Mouse (Mus musculus): Measurements from ENCODE around the gene Zmym5. TPM values are rescaled to one million over a fixed set of nuclear protein-coding genes. Genes with fewer than 3 reads are reported as not detected.
A peak's percentile ranks its signal among the peaks of the same experiment; 100 is the strongest.
"Not testable (repeated sequence)": the region's sequence is repeated elsewhere in the genome, so short reads cannot be mapped to it uniquely, and the experiment has no call there.

The Zmym5 gene
- total RNA-seq (2022): 10 to 100 TPM; 28.0 to 32.6 (median 30.6) TPM

GRCm38 (mm10) chr14:56811701-56812339, at the start of gene Zmym5:
Zmym5 (minus strand) TSS chr14:56811716.
- peak; percentile 49 to 97 for DNase-seq (ENCODE audit: low spot score in 2 of 2)

- DNase-seq (ENCODE audit: low spot score in 2 of 2): no peak
These were observed 38.2 kb upstream of the Zmym5 start for GRCm38 (mm10) chr14:56849681-56850080.

GRCm38 (mm10) chr14:56848322-56848721, 36.8 kb upstream of the Zmym5 start:
- DNase-seq (ENCODE audit: low spot score in 2 of 2): no peak

DNA sequence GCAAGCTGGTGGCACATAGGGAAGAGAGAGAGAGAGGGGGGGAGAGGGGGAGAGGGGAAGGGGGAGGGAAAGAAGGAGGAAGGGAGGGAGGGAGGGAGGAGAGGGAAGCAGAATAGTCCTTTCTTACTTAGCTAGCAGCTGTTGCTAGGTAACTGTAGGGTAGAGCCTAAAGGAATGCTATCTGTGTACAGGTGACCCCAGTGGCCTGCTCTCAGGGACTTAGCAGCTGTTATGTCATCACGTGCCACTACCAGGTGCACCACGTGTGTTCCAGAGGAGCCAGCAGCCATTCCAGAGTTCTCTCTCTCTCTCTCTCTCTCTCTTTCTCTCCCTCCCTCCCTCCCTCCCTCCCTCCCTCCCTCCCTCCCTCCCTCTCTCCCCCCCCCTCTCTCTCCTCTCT, 33.0 kb upstream of the Zmym5 start:
- no peak for DNase-seq (ENCODE audit: low spot score in 2 of 2)

- no peak for DNase-seq (ENCODE audit: low spot score in 2 of 2)
These were observed 32.5 kb upstream of the Zmym5 start for GRCm38 (mm10) chr14:56844033-56844432.

DNA sequence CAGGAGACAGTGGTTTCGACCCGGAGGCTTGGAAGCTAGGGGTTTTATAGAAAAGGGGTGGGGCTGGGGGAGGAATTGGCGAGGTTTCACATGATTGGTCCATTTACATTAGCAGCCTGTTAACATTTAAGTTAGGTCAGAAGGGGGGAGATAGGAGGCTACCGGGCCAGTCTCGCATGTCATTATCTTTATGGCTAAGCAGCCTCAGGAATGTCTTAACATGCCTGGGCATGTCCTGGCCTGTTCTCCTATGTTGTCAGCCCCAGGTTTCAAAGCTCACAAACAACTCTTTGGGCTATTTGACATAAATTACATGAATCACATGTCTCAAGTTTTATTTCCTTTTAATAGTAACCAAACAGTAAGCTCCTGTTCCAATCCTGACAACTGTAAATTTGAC, 23.1 kb upstream of the Zmym5 start:
- DNase-seq (ENCODE audit: low spot score in 2 of 2): not testable (repeated sequence)

DNA sequence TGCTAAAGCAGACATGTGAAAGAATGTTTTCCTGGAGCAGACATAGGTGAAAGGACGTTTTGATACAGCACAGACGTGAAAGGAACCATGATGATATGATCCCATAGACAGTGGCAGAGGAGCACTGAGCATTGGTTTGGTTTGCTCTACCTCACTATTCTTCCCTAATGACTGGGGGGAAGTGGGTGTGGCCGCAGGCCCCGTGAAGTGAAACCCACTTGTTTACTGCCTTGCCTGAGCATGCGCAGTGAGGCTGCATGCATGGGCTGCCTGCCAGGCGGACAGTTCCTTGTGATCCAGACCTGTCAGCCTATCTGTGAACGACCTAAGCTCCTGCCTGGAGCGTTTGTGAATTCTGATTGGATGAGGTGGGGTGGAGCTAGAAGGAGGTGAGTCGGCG, 21.7 kb upstream of the Zmym5 start:
- DNase-seq (ENCODE audit: low spot score in 2 of 2): not testable (repeated sequence)

DNA sequence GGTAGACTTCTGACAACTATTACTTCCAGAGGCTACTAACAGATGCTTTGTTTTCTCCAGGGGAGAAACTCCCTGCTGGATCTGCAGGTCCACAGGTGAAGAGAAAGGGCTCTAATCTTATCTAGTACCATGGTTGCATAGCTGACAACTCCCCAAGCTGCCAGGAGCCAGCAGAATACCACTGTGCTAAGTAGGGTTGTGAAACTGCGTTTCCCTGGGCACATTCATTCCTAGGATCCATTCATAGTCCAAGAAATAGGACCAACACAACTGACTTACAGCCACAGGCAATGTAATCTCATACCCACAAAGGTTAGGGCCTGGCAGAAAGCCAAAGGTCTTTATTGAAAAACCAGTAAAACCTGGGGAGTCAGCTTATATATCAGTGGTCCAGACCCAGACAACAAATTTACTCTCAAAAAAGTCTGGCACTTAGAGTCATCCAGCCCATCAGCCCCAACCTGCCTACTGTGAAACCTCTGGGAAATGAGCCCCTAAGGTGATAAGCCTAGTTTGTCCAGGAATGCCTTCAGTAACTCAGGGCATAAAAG, 21.1 kb upstream of the Zmym5 start:
- no peak for DNase-seq (ENCODE audit: low spot score in 2 of 2)

GRCm38 (mm10) chr14:56832147-56832546, 20.6 kb upstream of the Zmym5 start:
- DNase-seq (ENCODE audit: low spot score in 2 of 2): no peak

GRCm38 (mm10) chr14:56830491-56831045, 19.1 kb upstream of the Zmym5 start:
- DNase-seq (ENCODE audit: low spot score in 2 of 2): no peak

DNA sequence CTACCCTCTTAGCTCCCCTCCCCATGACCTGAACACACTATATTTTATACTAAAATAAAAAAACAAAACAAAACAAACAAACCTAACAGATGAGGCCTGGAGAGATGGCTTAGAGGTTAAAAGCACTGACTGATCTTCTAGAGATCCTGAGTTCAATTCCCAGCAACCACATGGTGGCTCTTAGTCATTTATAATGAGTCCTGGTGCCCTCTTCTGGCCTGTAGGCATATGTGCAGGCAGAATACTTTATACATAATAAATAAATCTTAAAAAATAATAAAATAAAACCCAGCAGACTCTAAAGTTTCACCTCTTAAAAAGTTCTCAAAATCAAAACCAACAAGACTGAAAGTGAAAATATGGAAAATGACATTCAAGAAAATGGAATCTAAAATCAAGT, 13.0 kb upstream of the Zmym5 start:
- DNase-seq (ENCODE audit: low spot score in 2 of 2): no peak

DNA sequence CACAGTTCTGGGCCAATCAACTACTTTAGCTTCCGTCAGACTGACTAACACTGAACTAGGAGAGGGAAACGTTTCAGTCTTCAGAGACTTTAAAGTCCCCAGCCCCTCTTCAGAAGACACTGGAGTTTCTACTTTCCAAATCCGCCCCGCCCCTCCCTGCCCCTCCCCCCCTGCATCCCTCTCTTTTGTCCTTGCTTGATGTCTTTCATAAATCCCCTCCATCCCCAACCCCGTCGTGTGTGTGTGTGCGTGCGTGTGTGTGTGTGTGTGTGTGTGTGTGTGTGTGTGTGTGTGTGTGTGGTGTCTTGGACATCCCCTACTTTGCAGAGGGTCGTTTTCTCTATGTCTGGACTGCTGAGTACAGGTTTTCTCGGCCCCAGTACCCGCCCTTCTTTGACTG, 6.1 kb upstream of the Zmym5 start:
- DNase-seq (ENCODE audit: low spot score in 2 of 2): no peak

GRCm38 (mm10) chr14:56817131-56817530, 5.6 kb upstream of the Zmym5 start:
- DNase-seq (ENCODE audit: low spot score in 2 of 2): no peak

GRCm38 (mm10) chr14:56816541-56816940, 5.0 kb upstream of the Zmym5 start:
- no peak for DNase-seq (ENCODE audit: low spot score in 2 of 2)

GRCm38 (mm10) chr14:56812520-56813036, 1.1 kb upstream of the Zmym5 start:
- peak; percentile 64 to 73 for DNase-seq (ENCODE audit: low spot score in 2 of 2)

DNA sequence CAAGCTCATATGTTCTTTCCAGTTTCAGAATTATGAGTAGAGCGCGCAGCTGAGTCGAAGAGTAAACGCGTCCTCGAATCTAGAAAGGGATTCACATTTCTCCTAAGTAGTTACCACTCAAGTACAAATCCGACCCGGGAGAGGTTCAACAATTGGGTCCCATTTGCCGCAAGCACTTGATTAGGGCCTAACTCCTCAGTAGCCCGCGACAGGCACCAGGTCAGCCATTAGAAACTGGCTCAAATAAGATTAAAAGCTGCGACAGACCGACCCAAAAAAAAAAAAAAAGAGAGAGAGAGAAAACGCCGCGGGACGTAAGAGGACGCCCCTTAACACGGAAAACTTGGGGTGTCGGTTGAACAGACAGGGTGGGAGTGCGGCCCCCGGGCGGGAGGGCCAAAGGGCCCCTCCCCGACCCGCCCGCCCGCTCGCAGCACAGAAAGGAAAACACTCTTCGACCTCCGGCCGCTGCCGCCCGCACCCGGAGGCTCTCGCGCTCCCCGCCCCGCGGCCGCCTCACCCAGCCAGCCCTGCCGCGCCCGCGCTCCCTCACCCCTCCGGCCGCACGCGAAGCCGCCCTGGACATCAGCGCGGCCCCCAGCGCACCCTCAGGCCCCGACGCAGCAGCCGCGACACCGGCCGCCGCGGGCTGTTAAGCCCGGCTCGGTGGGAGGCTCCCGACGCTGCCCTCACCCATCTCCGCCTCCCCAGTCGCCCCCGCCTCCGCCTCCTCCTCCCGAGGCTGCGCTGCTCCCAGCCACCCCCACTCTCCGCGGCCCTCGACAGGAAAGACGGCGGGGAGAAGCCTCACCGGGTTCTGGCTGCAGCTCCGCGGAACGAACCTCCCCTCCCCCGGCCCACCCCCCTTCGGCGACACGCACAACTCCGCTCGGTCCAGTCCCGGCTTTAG, 480 bp downstream of the Zmym5 start:
- peak in 1 of 2 experiments; percentile 13 for DNase-seq (ENCODE audit: low spot score in 2 of 2)

DNA sequence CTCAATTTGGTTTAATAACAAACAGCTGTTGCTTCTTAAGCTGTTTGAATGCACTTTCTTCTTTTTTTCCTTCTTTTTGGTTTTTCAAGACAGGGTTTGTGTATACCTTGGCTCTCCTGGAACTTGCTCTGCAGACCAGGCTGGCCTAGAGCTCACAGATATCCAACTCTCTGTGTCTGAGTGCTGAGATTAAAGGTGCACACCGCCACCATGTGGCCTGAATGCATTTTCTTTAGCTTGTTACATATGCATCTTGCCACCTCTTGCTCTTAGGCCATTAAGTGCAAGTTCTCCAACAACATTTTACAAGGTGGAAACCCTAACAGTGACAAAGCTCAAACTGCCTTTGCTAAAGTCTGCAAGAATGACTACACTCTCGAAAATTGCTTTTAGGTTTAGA, 18.3 kb downstream of the Zmym5 start:
- no peak for DNase-seq (ENCODE audit: low spot score in 2 of 2)

DNA sequence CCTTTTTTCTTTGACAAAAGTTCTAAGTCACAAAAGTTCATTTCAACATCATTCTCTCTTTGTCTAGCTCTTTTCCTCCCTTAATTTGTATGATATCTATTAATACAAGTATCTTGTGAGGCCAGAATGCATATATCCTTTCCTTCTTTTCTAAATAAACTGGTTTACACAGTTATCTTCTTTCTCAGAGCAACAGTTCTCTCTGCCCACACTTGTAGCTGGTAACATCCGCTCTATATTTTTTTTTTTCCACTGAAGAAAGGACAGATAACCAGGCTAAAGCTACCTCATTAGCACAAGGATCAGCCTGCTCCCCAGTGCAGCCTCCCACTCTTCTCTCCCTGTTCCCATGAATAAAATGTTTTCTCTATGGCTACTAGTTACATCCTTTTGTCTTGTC, 26.9 kb downstream of the Zmym5 start:
- no peak for DNase-seq (ENCODE audit: low spot score in 2 of 2)

- DNase-seq (ENCODE audit: low spot score in 2 of 2): no peak
These were observed 32.6 kb downstream of the Zmym5 start for GRCm38 (mm10) chr14:56778933-56779300.

GRCm38 (mm10) chr14:56778200-56778932, 33.1 kb downstream of the Zmym5 start, which contains the start of gene Pspc1:
Pspc1 (minus strand) TSS chr14:56778316.
- peak; percentile 94 to 96 for DNase-seq (ENCODE audit: low spot score in 2 of 2)

Measured in left cerebral cortex, adult 8-10 months (tissue).